Mouse (Mus musculus) CH12.LX (cell line): ENCODE measurements around the gene Fxr1.

ENCODE experiments used
- BHLHE40 ChIP-seq: IDR thresholded peaks from 2 replicates; pipeline ENCODE4 v1.6.1; 2011; ENCODE audit warnings: mild to moderate bottlenecking, low read depth, low read length, improper control_type of control experiment
- CHD2 ChIP-seq: IDR thresholded peaks from 2 replicates; pipeline ENCODE4 v1.6.1; 2011; ENCODE audit warnings: low read length, improper control_type of control experiment
- CTCF ChIP-seq, 2 experiments: IDR thresholded peaks in 1 of 2; conservative IDR thresholded peaks in 1 of 2; 2 replicates each; pipeline ENCODE4 v1.5.1; 2011 to 2012; ENCODE audit warnings: low read depth in 2 of 2, low read length in 2 of 2, improper control_type of control experiment in 1 of 2, inconsistent platforms in 1 of 2, mild to moderate bottlenecking in 1 of 2, moderate library complexity in 1 of 2
- EP300 ChIP-seq: IDR thresholded peaks from 2 replicates; pipeline ENCODE4 v1.6.1; 2011; ENCODE audit warnings: low read length, improper control_type of control experiment
- JUND ChIP-seq: conservative IDR thresholded peaks from 2 replicates; pipeline ENCODE4 v1.6.1; 2011; ENCODE audit warnings: low read depth, low read length, improper control_type of control experiment
- KAT2A ChIP-seq: IDR thresholded peaks from 2 replicates; pipeline ENCODE4 v1.6.1; 2012; ENCODE audit warnings: low read length, improper control_type of control experiment, inconsistent platforms; ENCODE audit not compliant: insufficient replicate concordance
- MXI1 ChIP-seq: IDR thresholded peaks from 2 replicates; pipeline ENCODE4 v1.6.1; 2011; ENCODE audit warnings: mild to moderate bottlenecking, low read depth, low read length, improper control_type of control experiment
- PAX5 ChIP-seq: IDR thresholded peaks from 2 replicates; pipeline ENCODE4 v1.6.1; 2012; ENCODE audit warnings: low read length, inconsistent platforms, mixed read lengths
- POLR2A ChIP-seq: IDR thresholded peaks from 2 replicates; pipeline ENCODE4 v1.6.1; 2011; ENCODE audit warnings: low read depth, mild to moderate bottlenecking, improper control_type of control experiment, low read length
- SMC3 ChIP-seq: IDR thresholded peaks from 2 replicates; pipeline ENCODE4 v1.6.1; 2011; ENCODE audit warnings: low read depth, low read length, improper control_type of control experiment
- TBP ChIP-seq: conservative IDR thresholded peaks from 2 replicates; pipeline ENCODE4 v1.6.1; 2011; ENCODE audit warnings: low read depth, low read length, improper control_type of control experiment
- ZMIZ1 ChIP-seq: IDR thresholded peaks from 2 replicates; pipeline ENCODE4 v1.6.1; 2012; ENCODE audit warnings: low read depth, mild to moderate bottlenecking, inconsistent platforms, low read length, improper control_type of control experiment

GRCm38 (mm10) chr3:34083655-34084054 lies 63.9 kb downstream of the Fxr1 start:
- no peak for TF ChIP-seq CTCF (conservative IDR thresholded peaks at IDR 0.05 in 1 of 2, IDR thresholded peaks at IDR 0.05 in 1 of 2; ENCODE audit: low read depth in 2 of 2, low read length in 2 of 2)
- no peak for TF ChIP-seq MXI1
- no peak for TF ChIP-seq EP300
- no peak for TF ChIP-seq KAT2A
- no peak for TF ChIP-seq CHD2
- no peak for TF ChIP-seq SMC3
- TF ChIP-seq BHLHE40: no peak
- TF ChIP-seq ZMIZ1: no peak
- no peak for TF ChIP-seq POLR2A
- TF ChIP-seq JUND: no peak
- no peak for TF ChIP-seq TBP
- TF ChIP-seq PAX5: no peak
